Mouse (Mus musculus): Measurements from ENCODE around the gene Iqch. TPM values are rescaled to one million over a fixed set of nuclear protein-coding genes. Genes with fewer than 3 reads are reported as not detected.

Gene Iqch
- polyA plus RNA-seq, 1 experiment from 2014 or later = not detected

DNA sequence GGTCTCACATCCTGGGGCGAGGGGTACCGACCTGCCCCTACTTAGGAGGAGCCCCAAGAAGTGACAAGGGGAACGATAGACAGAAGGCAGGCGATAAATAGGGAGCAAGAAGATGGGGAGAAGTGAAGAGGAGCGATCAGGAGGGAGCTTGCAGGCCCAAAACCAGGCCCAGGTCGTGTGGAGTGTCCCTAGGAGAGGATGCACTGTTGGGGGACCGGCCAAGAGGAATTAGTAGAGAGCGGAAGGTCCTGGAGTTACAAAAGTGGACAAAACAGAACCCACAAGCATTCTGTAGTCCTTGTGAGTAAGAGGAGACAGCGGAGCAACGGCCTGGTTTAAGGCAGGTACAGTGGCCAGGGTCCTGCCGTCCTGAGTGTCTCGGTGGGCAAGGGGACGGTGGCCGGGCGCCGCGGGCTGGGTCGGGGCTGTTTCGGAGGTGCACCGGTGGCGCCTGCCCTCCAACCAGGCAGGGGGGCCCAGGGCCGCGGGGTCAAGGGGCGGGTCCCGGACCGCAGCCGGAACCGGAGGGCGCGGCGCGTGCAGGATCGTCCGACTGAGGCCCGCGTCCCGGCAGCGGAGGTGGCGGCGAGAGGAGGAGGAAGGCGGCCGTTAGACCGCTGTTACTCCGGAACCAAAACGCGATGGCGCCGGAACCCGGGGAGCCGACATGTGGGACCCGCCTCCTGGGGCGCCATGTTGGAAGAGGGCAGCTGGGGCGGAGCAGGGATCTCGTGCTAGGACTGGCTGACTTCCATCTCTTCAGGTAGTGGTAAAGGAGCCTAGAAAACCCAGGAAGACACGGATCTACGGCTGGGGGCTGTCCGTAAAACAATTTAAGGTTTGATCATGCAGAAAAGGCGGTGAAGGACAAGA lies 224.8 kb downstream of the Iqch start, which contains the start of gene Map2k5:
TSS of gene Map2k5 (minus strand) at position 633 of the 873 bp plus-strand sequence.
- Histone ChIP-seq H3K27me3 (ENCODE audit: control insufficient read depth, insufficient read depth, low read depth, low read length) (no peaks in the 10 kb centered on the region), H3K4me2 (ENCODE audit: low read depth, low read length) (peak within 1 kb of the TSS; percentile 69), H3K4me3 (ENCODE audit: low read depth, low read length) (peak within 1 kb of the TSS; percentile 81), H3K4me1 (ENCODE audit: control insufficient read depth, low read depth, low read length) (peaks cover 14% of the 10 kb centered on the region), H3K27ac (ENCODE audit: low read length) (peak within 1 kb of the TSS; percentile 79), H3K36me3 (ENCODE audit: control insufficient read depth, insufficient read depth) (no peaks in the 10 kb centered on the region), H3K9me3 (replicated peaks; ENCODE audit: control insufficient read depth, low read length) (no peaks in the 10 kb centered on the region), H3K9ac (ENCODE audit: low read depth, low read length) (peak within 1 kb of the TSS; percentile 83)
- ATAC-seq (ENCODE audit: low read depth) = peak; percentile 92
- WGBS (ENCODE audit: insufficient replicate concordance) = under 1% methylated on average over 55 of the region's 58 CpGs

DNA sequence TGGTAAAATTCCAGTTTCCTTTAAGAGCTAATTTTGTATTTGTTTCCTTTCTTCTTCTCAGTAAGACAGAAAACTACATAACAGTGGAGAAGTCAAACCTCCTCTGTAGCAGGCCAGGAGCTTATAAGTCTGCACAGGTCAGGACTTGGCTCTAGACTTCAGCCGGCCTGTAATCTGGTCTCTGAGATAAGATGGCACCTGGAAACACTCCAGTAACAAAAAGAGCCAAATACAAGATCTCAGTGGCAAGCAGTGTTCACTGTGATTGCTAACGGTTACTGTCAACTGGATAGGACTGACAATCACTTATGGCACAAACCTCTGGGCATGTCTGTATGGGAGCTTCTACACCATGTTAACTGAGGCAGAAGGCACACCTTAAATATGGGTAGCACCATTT lies 229.0 kb downstream of the Iqch start:
- 22% methylated on average over 2 of the region's 2 CpGs for WGBS (ENCODE audit: insufficient replicate concordance)
- Histone ChIP-seq H3K36me3 (ENCODE audit: control insufficient read depth, insufficient read depth) (no peaks in the 10 kb centered on the region), H3K9me3 (replicated peaks; ENCODE audit: control insufficient read depth, low read length) (no peaks in the 10 kb centered on the region), H3K4me2 (ENCODE audit: low read depth, low read length) (no peak overlapping the region), H3K4me3 (ENCODE audit: low read depth, low read length) (no peak overlapping the region), H3K9ac (ENCODE audit: low read depth, low read length) (no peak overlapping the region), H3K27me3 (ENCODE audit: control insufficient read depth, insufficient read depth, low read depth, low read length) (no peaks in the 10 kb centered on the region), H3K4me1 (ENCODE audit: control insufficient read depth, low read depth, low read length) (peaks cover 10% of the 10 kb centered on the region), H3K27ac (ENCODE audit: low read length) (no peak overlapping the region)
- ATAC-seq (ENCODE audit: low read depth) = no peak

DNA sequence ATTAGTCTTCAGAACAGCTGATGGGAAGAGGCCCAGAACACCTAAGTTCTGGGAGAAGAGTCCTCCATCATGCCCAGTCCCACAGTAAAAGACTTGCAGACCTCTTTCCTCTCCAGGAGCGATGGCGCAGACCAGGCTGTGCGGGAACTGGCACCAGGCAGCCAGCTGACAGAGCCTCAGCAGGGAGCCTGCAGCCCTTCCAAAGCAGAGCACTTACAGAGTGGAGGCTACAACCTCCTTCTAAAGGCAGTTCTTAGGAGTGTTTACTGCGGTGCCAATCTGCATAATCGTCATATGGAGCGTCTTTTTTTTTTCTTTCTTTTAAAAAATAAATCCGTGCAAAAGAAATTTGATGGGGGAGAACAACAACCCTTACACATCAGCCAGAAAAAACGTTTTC lies 229.8 kb downstream of the Iqch start:
- no peak overlapping the region for H3K27ac ChIP-seq (ENCODE audit: low read length)
- no peak overlapping the region for H3K4me3 ChIP-seq (ENCODE audit: low read depth, low read length)
- WGBS (ENCODE audit: insufficient replicate concordance) = 76% methylated on average over 8 of the region's 8 CpGs
- no peaks in the 10 kb centered on the region for H3K9me3 ChIP-seq (replicated peaks; ENCODE audit: control insufficient read depth, low read length)
- no peak for ATAC-seq (ENCODE audit: low read depth)
- peaks cover 10% of the 10 kb centered on the region for H3K4me1 ChIP-seq (ENCODE audit: control insufficient read depth, low read depth, low read length)
- no peaks in the 10 kb centered on the region for H3K36me3 ChIP-seq (ENCODE audit: control insufficient read depth, insufficient read depth)
- H3K9ac ChIP-seq (ENCODE audit: low read depth, low read length) = no peak overlapping the region
- H3K4me2 ChIP-seq (ENCODE audit: low read depth, low read length) = no peak overlapping the region
- no peaks in the 10 kb centered on the region for H3K27me3 ChIP-seq (ENCODE audit: control insufficient read depth, insufficient read depth, low read depth, low read length)

Other genes starting within 250 kb of the Iqch start
- 7.7 and 7.8 TPM in 2 replicates for gene Map2k5, start 224.6 kb downstream of the Iqch start, polyA plus RNA-seq (2015; fragmentation: Nextera tagmentation; extraction: Ambion mirVana)
- 21.5 and 22.6 TPM in 2 replicates for gene 2300009A05Rik, start 203.2 kb downstream of the Iqch start, polyA plus RNA-seq (2015; fragmentation: Nextera tagmentation; extraction: Ambion mirVana)
- 14.2 and 14.3 TPM in 2 replicates for gene Aagab, start 167 bp upstream of the Iqch start, polyA plus RNA-seq (2015; fragmentation: Nextera tagmentation; extraction: Ambion mirVana)
- 2.7 TPM in 2 replicates for gene Smad3, start 155.5 kb upstream of the Iqch start, polyA plus RNA-seq (2015; fragmentation: Nextera tagmentation; extraction: Ambion mirVana)